Mouse (Mus musculus) hindbrain, embryonic 14.5 days (tissue): ENCODE results near the gene Tmem97. TPM values are rescaled to one million over a fixed set of nuclear protein-coding genes. Genes with fewer than 3 reads are reported as not detected.
A peak's percentile ranks its signal among the peaks of the same experiment; 100 is the strongest.

Experiments
- ATAC-seq: fragments of 200-750 bp; cut with Nextera tagmentation; 2 replicates; pipeline ENCODE4 v1.8.0; 2017; ENCODE audit warnings: moderate number of reproducible peaks, mild to moderate bottlenecking, moderate TSS enrichment, moderate library complexity; ENCODE audit not compliant: low FRiP score
- DNase-seq: peaks from one replicate; pipeline ENCODE4 v3.0.0-alpha.2; 2015; ENCODE audit warnings: low spot score
- H3K27ac ChIP-seq: fragments of 300-500 bp; sonication (generic); 2 replicates; pipeline ENCODE4 v1.5.1; 2014; ENCODE audit warnings: mild to moderate bottlenecking, moderate library complexity
- H3K27me3 ChIP-seq: fragments of 300-500 bp; sonication (generic); 2 replicates; pipeline ENCODE4 v1.6.1; 2014; ENCODE audit warnings: mild to moderate bottlenecking, low read length, mixed read lengths; ENCODE audit not compliant: control insufficient read depth, insufficient read depth
- H3K36me3 ChIP-seq: fragments of 300-500 bp; sonication (generic); replicated peaks from 2 replicates; pipeline ENCODE4 v1.6.1; 2014; ENCODE audit not compliant: control insufficient read depth, insufficient read depth
- H3K4me1 ChIP-seq: fragments of 300-500 bp; sonication (generic); replicated peaks from 2 replicates; pipeline ENCODE4 v1.6.1; 2014; ENCODE audit warnings: antibody characterized with exemption, low read length, mixed read lengths; ENCODE audit not compliant: control insufficient read depth, insufficient read depth
- H3K4me2 ChIP-seq: fragments of 300-500 bp; sonication (generic); replicated peaks from 2 replicates; pipeline ENCODE4 v1.6.1; 2014; ENCODE audit warnings: mild to moderate bottlenecking, moderate library complexity
- H3K4me3 ChIP-seq: fragments of 300-500 bp; sonication (generic); replicated peaks from 2 replicates; pipeline ENCODE4 v1.5.1; 2014; ENCODE audit warnings: mild to moderate bottlenecking, low read length
- H3K9ac ChIP-seq: fragments of 300-500 bp; sonication (generic); 2 replicates; pipeline ENCODE4 v1.6.1; 2014
- H3K9me3 ChIP-seq: fragments of 300-500 bp; sonication (generic); 2 replicates; pipeline ENCODE4 v1.6.1; 2016; ENCODE audit warnings: low read length; ENCODE audit not compliant: control insufficient read depth
- WGBS: fragments of 180-500 bp; shearing (Covaris S2); extraction: QIAGEN DNeasy Blood & Tissue Kit; methylation state at CpG from one replicate; pipeline ENCODE4 v1.1.7; 2014; 5-methylcytosine and 5-hydroxymethylcytosine counted together
- polyA plus RNA-seq: library from polyadenylated mRNA; unstranded; fragments of >200 nt; fragmentation: Nextera tagmentation; extraction: Ambion mirVana; gene quantifications from 2 replicates; pipeline ENCODE4 v1.2.1, GENCODE M21; 2014

Tmem97 gene
- polyA plus RNA-seq, 1 experiment from 2014 or later: 38.2 TPM

DNA sequence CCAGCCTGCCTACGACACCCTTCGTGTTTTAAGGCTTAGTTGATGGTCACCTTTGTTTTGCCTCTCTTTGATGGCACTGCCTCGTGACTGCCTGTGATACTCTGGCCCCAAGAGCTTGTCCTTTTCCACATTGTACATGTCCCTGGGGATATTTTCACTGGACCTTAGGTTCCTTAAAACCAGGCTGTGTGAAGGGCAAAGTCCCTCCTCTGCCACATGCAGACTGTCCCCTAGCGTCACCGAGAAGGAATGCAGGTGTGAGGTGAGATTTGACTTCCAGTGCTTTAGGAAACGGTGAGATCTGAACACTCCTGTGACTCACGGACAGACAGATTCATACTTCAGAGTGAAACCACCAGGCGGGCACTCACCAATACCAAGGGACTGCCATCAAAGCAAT, 6.7 kb upstream of the Tmem97 start:
- H3K9ac ChIP-seq: no peak overlapping the region
- H3K4me2 ChIP-seq: no peak overlapping the region
- no peaks in the 10 kb centered on the region for H3K36me3 ChIP-seq
- H3K27me3 ChIP-seq: no peaks in the 10 kb centered on the region
- H3K4me1 ChIP-seq: no peaks in the 10 kb centered on the region
- no peak overlapping the region for H3K4me3 ChIP-seq
- WGBS: 60% methylated on average over 8 of the region's 8 CpGs
- no peak overlapping the region for H3K27ac ChIP-seq
- H3K9me3 ChIP-seq: peaks cover 10% of the 10 kb centered on the region; the same call in 1 of the 2 replicates
- ATAC-seq (no peak), DNase-seq (no peak)

GRCm38 (mm10) chr11:78556070-78556469, 5.5 kb upstream of the Tmem97 start:
- Histone ChIP-seq H3K27ac (no peak overlapping the region), H3K4me3 (no peak overlapping the region), H3K4me2 (no peak overlapping the region), H3K9me3 (peaks cover 10% of the 10 kb centered on the region; the same call in 1 of the 2 replicates), H3K9ac (no peak overlapping the region), H3K27me3 (no peaks in the 10 kb centered on the region), H3K36me3 (no peaks in the 10 kb centered on the region), H3K4me1 (no peaks in the 10 kb centered on the region; the same call in 1 of the 2 replicates)
- DNase-seq: no peak
- 92% methylated on average over 4 of the region's 4 CpGs for WGBS
- ATAC-seq: no peak

DNA sequence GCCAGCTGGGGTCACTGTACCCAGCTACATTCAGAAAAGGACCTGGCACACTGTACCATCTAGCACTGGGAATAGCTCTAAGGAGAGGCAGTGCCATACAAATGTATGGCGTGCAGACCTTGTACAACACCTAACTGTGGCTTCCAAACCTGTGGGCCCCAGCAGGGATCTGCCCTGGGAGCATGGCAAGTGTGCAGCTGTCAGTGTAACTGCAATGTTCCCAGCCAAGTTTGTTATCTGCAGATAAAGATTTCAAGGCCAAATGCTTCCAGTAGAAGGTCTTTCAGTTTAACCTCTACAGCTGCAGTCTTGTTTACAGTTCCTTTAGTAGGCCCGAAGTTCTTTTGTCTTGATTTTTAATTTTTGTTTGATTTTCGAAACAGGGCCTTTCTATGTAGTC, 5.0 kb upstream of the Tmem97 start:
- Histone ChIP-seq H3K27ac (no peak overlapping the region), H3K4me1 (no peaks in the 10 kb centered on the region; the same call in 1 of the 2 replicates), H3K9ac (no peak overlapping the region), H3K4me2 (no peak overlapping the region), H3K9me3 (peaks cover 10% of the 10 kb centered on the region; the same call in 1 of the 2 replicates), H3K27me3 (no peaks in the 10 kb centered on the region), H3K4me3 (no peak overlapping the region), H3K36me3 (no peaks in the 10 kb centered on the region)
- DNase-seq (no peak), ATAC-seq (no peak)
- 85% methylated on average over 3 of the region's 3 CpGs for WGBS

GRCm38 (mm10) chr11:78551059-78551398, 452 bp upstream of the Tmem97 start:
- DNase-seq: no peak
- peak overlapping the region; percentile 89 for H3K4me2 ChIP-seq
- peak overlapping the region; percentile 82 for H3K27ac ChIP-seq
- H3K36me3 ChIP-seq: no peaks in the 10 kb centered on the region
- 35% methylated on average over 6 of the region's 6 CpGs for WGBS
- H3K9ac ChIP-seq: peak overlapping the region; percentile 51
- H3K9me3 ChIP-seq: peaks cover 10% of the 10 kb centered on the region; the same call in 1 of the 2 replicates
- H3K4me1 ChIP-seq: peaks cover 11% of the 10 kb centered on the region
- ATAC-seq: peak; percentile 22
- H3K27me3 ChIP-seq: no peaks in the 10 kb centered on the region
- H3K4me3 ChIP-seq: peak overlapping the region; percentile 66

GRCm38 (mm10) chr11:78549491-78549987, 1.0 kb downstream of the Tmem97 start:
- no peak for DNase-seq
- no peak overlapping the region; the same call in 1 of the 2 replicates for H3K27ac ChIP-seq
- peak overlapping the region; percentile 89 for H3K4me2 ChIP-seq
- 0 out of 2 replicates have a peak, but pooled peaks cover 2% of the 10 kb centered on the region for H3K36me3 ChIP-seq
- H3K27me3 ChIP-seq: no peaks in the 10 kb centered on the region
- no peak for ATAC-seq
- H3K4me3 ChIP-seq: peak overlapping the region; percentile 66
- WGBS: 19% methylated on average over 5 of the region's 5 CpGs
- peaks cover 11% of the 10 kb centered on the region for H3K4me1 ChIP-seq
- H3K9me3 ChIP-seq: peaks cover 10% of the 10 kb centered on the region; the same call in 1 of the 2 replicates
- H3K9ac ChIP-seq: peak overlapping the region; percentile 71

GRCm38 (mm10) chr11:78547718-78548460, 2.7 kb downstream of the Tmem97 start:
- 85% methylated on average over 2 of the region's 2 CpGs for WGBS
- DNase-seq (no peak), ATAC-seq (no peak)
- Histone ChIP-seq H3K27ac (no peak overlapping the region), H3K36me3 (peaks cover 15% of the 10 kb centered on the region), H3K4me3 (no peak overlapping the region), H3K4me2 (no peak overlapping the region), H3K9ac (no peak overlapping the region), H3K4me1 (peaks cover 11% of the 10 kb centered on the region), H3K9me3 (0 out of 2 replicates have a peak, but pooled peaks cover under 1% of the 10 kb centered on the region), H3K27me3 (no peaks in the 10 kb centered on the region)

DNA sequence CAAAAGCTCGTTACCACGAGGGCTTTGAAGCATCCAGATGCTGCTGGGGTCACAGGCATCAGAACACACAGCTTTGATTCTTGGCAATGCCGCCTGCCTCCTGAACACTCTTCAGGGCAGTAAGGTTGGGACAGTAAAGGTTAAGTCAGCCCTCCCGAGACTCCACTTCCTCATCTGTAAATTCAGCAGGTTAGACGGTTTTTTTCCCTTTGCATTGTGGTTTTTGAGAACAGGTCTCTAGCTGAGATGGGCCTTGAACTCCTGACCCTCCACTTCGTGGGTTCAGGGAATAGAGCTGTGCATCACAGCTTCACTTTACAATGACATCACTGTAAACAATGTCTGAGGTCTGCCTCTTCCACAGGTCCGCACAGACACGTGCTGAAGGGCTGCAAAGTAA, 5.4 kb downstream of the Tmem97 start:
- ATAC-seq (no peak), DNase-seq (no peak)
- Histone ChIP-seq H3K9me3 (no peaks in the 10 kb centered on the region), H3K36me3 (peaks cover 38% of the 10 kb centered on the region), H3K9ac (no peak overlapping the region), H3K4me3 (no peak overlapping the region), H3K4me1 (peaks cover 11% of the 10 kb centered on the region; the same call in 1 of the 2 replicates), H3K4me2 (no peak overlapping the region), H3K27ac (no peak overlapping the region), H3K27me3 (no peaks in the 10 kb centered on the region)
- 83% methylated on average over 8 of the region's 8 CpGs for WGBS

GRCm38 (mm10) chr11:78544449-78545111, 6.0 kb downstream of the Tmem97 start:
- Histone ChIP-seq H3K4me3 (no peak overlapping the region), H3K9ac (no peak overlapping the region), H3K4me1 (peaks cover 6% of the 10 kb centered on the region; the same call in 1 of the 2 replicates), H3K36me3 (peaks cover 44% of the 10 kb centered on the region), H3K9me3 (no peaks in the 10 kb centered on the region), H3K4me2 (no peak overlapping the region), H3K27me3 (no peaks in the 10 kb centered on the region), H3K27ac (no peak overlapping the region)
- WGBS: 96% methylated on average over 7 of the region's 7 CpGs
- ATAC-seq (no peak), DNase-seq (no peak)

DNA sequence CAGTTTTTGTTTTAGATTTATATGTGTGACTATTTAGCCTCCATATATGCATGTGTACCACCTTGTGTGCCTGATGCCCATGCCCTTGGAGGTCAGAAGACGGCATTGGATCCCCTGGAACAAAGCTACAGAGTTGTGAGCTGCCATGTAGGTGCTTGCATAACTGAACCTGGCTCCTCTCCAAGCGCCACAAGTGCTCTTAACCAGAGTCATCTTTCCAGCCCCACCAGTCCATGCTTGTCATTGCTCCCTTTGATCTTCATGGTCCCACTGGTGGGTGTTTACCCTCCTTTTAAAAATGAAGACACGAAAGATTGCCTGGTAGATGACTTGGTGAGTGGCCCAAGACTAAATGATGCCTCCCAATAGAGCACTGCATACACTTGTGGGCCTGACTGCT, 10.2 kb downstream of the Tmem97 start:
- peaks cover 55% of the 10 kb centered on the region for H3K36me3 ChIP-seq
- H3K4me2 ChIP-seq: no peak overlapping the region
- H3K27ac ChIP-seq: no peak overlapping the region
- peaks cover 13% of the 10 kb centered on the region for H3K4me1 ChIP-seq
- DNase-seq: no peak
- H3K9me3 ChIP-seq: no peaks in the 10 kb centered on the region
- H3K9ac ChIP-seq: no peak overlapping the region
- ATAC-seq: no peak
- 90% methylated on average over 3 of the region's 3 CpGs for WGBS
- no peaks in the 10 kb centered on the region for H3K27me3 ChIP-seq
- H3K4me3 ChIP-seq: no peak overlapping the region
